Mouse (Mus musculus) central nervous system, embryonic 18 days (tissue): Measurements from ENCODE around the gene Nup88. TPM values are rescaled to one million over a fixed set of nuclear protein-coding genes. Genes with fewer than 3 reads are reported as not detected.

ENCODE experiments used
- polyA plus RNA-seq: library from polyadenylated mRNA; depleted of rRNA; stranded (reverse); fragments of >200 nt; gene quantifications from 2 replicates; pipeline ENCODE4 v1.2.3, GENCODE M21; 2012; rRNA removed

Gene Nup88
- polyA plus RNA-seq, result 109 and 115 TPM in 2 replicates

DNA sequence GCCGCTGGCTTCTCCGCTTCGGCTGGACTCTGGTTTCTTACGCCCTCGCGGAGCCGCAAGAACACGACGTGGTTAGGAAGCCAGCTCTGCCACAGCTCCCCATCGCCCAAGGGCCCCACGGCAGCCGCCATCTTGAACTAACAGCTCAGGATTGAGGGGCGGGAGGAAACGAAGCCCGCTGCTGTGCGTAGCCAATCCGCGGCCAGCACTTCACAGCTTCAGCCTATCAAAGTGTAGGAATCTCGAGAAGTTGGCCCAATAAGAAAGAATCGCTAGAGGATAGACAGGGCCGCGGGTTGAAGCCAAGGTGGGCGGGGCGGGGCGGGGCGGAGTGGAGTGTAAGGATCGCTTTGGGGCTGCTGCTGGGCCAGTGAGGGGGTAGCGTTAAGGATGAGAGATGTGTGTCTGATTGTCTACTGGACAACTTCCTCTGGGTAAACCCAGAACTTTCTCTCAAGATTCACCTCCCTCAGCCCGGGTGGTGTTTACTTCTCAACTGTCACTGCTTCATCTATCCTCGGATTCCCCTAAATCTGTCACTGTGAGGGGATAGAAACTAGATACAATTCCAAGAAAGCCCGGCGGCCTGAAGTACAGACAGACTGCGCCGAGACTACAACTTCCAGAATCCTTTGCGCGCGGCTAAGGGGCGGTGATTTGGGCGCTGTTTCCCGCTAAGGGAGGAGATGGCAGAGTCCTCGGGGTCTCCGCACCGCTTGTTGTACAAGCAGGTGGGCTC is at the start of gene Nup88, which contains the start of gene Rpain:
TSS of gene Nup88 (minus strand) at position 153 of the 739 bp plus-strand sequence.
TSS of gene Rpain (plus strand) at position 393 of the 739 bp plus-strand sequence.

DNA sequence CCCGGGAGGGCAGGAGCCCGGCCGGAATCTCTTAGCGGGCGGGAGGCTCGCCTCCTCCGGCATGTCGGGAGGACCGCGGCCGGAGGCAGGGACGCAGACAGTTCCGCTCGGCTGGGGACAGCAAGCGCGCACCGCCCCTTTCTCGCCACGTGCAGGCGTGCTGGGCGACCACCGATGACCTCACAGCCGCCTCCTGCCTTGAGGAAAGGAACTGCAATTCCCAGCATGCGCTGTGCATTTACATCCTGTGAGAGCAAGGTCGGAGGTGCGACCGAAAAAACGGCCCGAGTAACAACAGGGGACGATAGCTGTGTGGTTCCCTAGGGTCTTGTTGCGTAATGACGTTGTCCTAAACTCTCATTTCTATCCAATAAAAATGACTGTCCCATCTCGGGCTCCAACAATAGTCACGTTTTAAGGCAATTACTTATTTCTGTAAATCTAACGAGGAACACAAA is 34.6 kb upstream of the Nup88 start, which contains the start of gene Dhx33:
TSS of gene Dhx33 (minus strand) at position 122 of the 458 bp plus-strand sequence.

GRCm38 (mm10) chr11:70982557-70983228 is 12.9 kb upstream of the Nup88 start, which contains the start of gene C1qbp:
Gene C1qbp (minus strand): TSS chr11:70983026.

Other genes starting within 250 kb of the Nup88 start
- gene Zfp3, start 205.8 kb downstream of the Nup88 start, polyA plus RNA-seq, result 9.1 TPM in 2 replicates
- 0.07 TPM in 1 of 2 replicates, not detected in the other for gene Scimp, start 157.4 kb downstream of the Nup88 start, polyA plus RNA-seq
- 35.8 and 38.5 TPM in 2 replicates for gene Rabep1, start 125.2 kb downstream of the Nup88 start, polyA plus RNA-seq
- 66.1 and 68.0 TPM in 2 replicates for gene Rpain, start 240 bp upstream of the Nup88 start, polyA plus RNA-seq
- gene C1qbp, start 13.1 kb upstream of the Nup88 start, polyA plus RNA-seq, result 125 and 130 TPM in 2 replicates
- gene Dhx33, start 34.5 kb upstream of the Nup88 start, polyA plus RNA-seq, result 27.3 and 27.5 TPM in 2 replicates
- 14.5 and 16.8 TPM in 2 replicates for gene Mis12, start 49.6 kb upstream of the Nup88 start, polyA plus RNA-seq
- 25.5 and 26.9 TPM in 2 replicates for gene Derl2, start 49.9 kb upstream of the Nup88 start, polyA plus RNA-seq
- gene 6330403K07Rik, start 63.5 kb upstream of the Nup88 start, polyA plus RNA-seq, result 557 and 569 TPM in 2 replicates
- gene Nlrp1a, start 174.7 kb upstream of the Nup88 start, polyA plus RNA-seq, result not detected in 2 replicates